Comparison of ENCODE assay signal across 17 mouse cellular contexts in genomic region chr5:121106913-121107312, GRCm38 (mm10).
A peak's percentile ranks its signal among the peaks of the same experiment; 100 is the strongest.
DNase-seq lines count a peak whose midpoint lies in the region; ATAC-seq and TF ChIP-seq lines count a peak whose summit lies in the region.
"Had no signal": no experiment of that assay in that cellular context is flagged by ENCODE, and none has a peak within 500 bp of the region (broad histone marks: within the 10 kb centered on the region; RNA-seq: fewer than 3 reads in every experiment).

No protein-coding gene starts in this region.

- no peaks in the 10 kb centered on the region for H3K36me3 ChIP-seq in lung, postnatal 0 days (ENCODE audit: insufficient read depth, low read length)
- H3K36me3 ChIP-seq: intestine, embryonic 15.5 days; limb, embryonic 12.5 days; liver, embryonic 15.5 days; neural tube, embryonic 15.5 days had no signal

- ATAC-seq in lung, postnatal 0 days, result no peak
- ATAC-seq: forebrain, embryonic 14.5 days; intestine, embryonic 15.5 days had no signal

- no peak for TF ChIP-seq EP300 in lung, postnatal 0 days (IDR thresholded peaks at IDR 0.05)

- no peak overlapping the region for H3K27ac ChIP-seq in lung, postnatal 0 days (ENCODE audit: low read length)
- H3K27ac ChIP-seq: intestine, embryonic 15.5 days; limb, embryonic 12.5 days; liver, embryonic 15.5 days; neural tube, embryonic 15.5 days had no signal

- H3K9me3 ChIP-seq in lung, postnatal 0 days (ENCODE audit: low read length), result no peaks in the 10 kb centered on the region
- H3K9me3 ChIP-seq: intestine, embryonic 15.5 days; limb, embryonic 12.5 days; liver, embryonic 15.5 days; neural tube, embryonic 15.5 days had no signal

- H3K4me3 ChIP-seq in lung, postnatal 0 days (ENCODE audit: low read depth, low read length), result no peak overlapping the region
- H3K4me3 ChIP-seq: intestine, embryonic 15.5 days; limb, embryonic 12.5 days; liver, embryonic 15.5 days; neural tube, embryonic 15.5 days had no signal

- H3K4me2 ChIP-seq in lung, postnatal 0 days (replicated peaks; ENCODE audit: low read depth, low read length), result no peak overlapping the region
- H3K4me2 ChIP-seq: intestine, embryonic 15.5 days; limb, embryonic 12.5 days; liver, embryonic 15.5 days; neural tube, embryonic 15.5 days had no signal

- peak; percentile 42 for DNase-seq in lung, postnatal 25 days (ENCODE audit: low spot score)
- DNase-seq in lung, postnatal 0 days (ENCODE audit: low spot score), result no peak
- DNase-seq in T-cell, adult 2 months (ENCODE audit: low spot score), result peak; percentile 90
- DNase-seq in naive thymus-derived CD4-positive, alpha-beta T cell, adult 2 months (ENCODE audit: low read depth), result peak; percentile 94
- peak; percentile 72 for DNase-seq in thymus, postnatal 0 days (ENCODE audit: low spot score)
- DNase-seq in kidney, adult 18-20 months, result no peak
- DNase-seq in embryo, embryonic 10.5 days (ENCODE audit: low spot score), result no peak
- no peak for DNase-seq in neural tube, embryonic 10.5 days (ENCODE audit: extremely low spot score, low spot score)
- DNase-seq: adrenal gland, postnatal 36 days; cerebellum, adult 9-11 months; heart, adult 11 months; kidney, postnatal 14 days had no signal

- no peaks in the 10 kb centered on the region for H3K27me3 ChIP-seq in lung, postnatal 0 days (replicated peaks; ENCODE audit: insufficient read depth, low read length)
- H3K27me3 ChIP-seq: intestine, embryonic 15.5 days; limb, embryonic 12.5 days; liver, embryonic 15.5 days; neural tube, embryonic 15.5 days had no signal

- H3K4me1 ChIP-seq in lung, postnatal 0 days (ENCODE audit: insufficient read depth, low read depth, low read length), result no peaks in the 10 kb centered on the region
- H3K4me1 ChIP-seq: intestine, embryonic 15.5 days; limb, embryonic 12.5 days; liver, embryonic 15.5 days; neural tube, embryonic 15.5 days had no signal

- no peak for TF ChIP-seq CTCF in lung, postnatal 0 days (IDR thresholded peaks at IDR 0.05)

- 68% methylated on average over 3 of the region's 3 CpGs for WGBS in lung, postnatal 0 days

- H3K9ac ChIP-seq in lung, postnatal 0 days (replicated peaks; ENCODE audit: low read depth), result no peak overlapping the region
- H3K9ac ChIP-seq: intestine, embryonic 15.5 days; limb, embryonic 12.5 days; liver, embryonic 15.5 days; neural tube, embryonic 15.5 days had no signal

Comparison
In these comparisons a context has a peak if more than half of its experiments do, and no peak if none do; other contexts are left out.
1. DNase-seq: peak in lung, postnatal 25 days (single experiment), T-cell, adult 2 months (single experiment), naive thymus-derived CD4-positive, alpha-beta T cell, adult 2 months (single experiment) and thymus, postnatal 0 days (single experiment); none in lung, postnatal 0 days (single experiment), kidney, adult 18-20 months (single experiment), embryo, embryonic 10.5 days (single experiment) and neural tube, embryonic 10.5 days (single experiment).